Mouse (Mus musculus) retina, postnatal 7 days (tissue): ENCODE data around the gene Sun2.

Experiments
- DNase-seq: peaks from one replicate; pipeline ENCODE4 v3.0.0-alpha.2; 2012; ENCODE audit warnings: low read depth, low spot score

The Sun2 gene

DNA sequence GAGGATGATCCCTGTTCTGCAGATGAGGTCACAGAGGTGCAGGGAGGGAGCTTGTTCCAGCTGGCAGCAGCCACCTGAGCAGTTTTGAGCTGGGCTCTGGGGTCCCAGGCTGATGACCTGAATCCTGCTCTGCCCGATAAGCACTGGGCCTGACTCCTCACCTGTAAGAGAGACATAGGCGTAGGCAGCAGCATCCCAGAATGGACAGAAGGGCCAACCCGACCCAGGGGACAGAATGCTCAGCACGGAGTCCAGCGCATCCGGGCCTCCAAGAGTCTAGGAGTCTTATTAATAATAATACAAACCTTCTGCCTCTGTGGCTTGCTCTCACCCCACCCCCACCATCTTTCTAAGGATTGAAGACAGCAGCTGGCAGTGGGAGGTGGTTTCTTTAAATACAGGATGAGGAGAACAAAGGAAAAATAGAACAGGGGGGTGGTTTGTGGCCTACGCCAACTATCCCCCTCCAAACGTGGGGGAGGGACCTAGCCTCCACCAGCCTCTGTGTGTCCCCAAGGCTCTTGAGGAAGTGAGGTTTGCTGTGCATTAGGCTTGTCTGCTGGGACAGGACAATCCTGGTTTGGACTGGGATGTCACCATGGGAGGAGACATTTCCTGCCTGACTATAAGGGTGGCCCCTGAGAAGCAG, 13.8 kb upstream of the Sun2 start:
- no peak for DNase-seq

DNA sequence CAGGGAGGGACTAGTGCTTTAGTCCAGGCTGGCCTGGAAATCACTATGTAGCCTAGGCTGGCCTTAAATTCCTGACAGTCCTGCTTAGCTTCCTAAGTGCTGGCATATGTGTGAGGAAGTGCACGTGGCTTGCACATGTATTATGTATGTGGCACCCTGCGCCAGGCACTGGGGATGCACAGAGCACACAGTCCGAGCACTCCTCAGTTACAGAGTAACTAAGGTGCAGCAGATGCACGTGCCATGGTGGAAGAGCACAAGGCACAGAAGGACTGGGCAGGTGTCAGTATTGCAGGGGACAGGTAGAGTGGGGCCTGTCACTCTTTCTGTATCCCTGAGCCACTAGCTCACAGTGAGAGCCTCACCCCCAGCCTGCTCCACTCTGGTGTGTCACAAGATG, 12.8 kb upstream of the Sun2 start:
- DNase-seq = no peak

GRCm38 (mm10) chr15:79753873-79754272, 11.5 kb upstream of the Sun2 start:
- no peak for DNase-seq

GRCm38 (mm10) chr15:79753420-79753752, 11.1 kb upstream of the Sun2 start:
- no peak for DNase-seq

- peak; percentile 54 for DNase-seq
Measured at GRCm38 (mm10) chr15:79752742-79753419, 10.5 kb upstream of the Sun2 start.

DNA sequence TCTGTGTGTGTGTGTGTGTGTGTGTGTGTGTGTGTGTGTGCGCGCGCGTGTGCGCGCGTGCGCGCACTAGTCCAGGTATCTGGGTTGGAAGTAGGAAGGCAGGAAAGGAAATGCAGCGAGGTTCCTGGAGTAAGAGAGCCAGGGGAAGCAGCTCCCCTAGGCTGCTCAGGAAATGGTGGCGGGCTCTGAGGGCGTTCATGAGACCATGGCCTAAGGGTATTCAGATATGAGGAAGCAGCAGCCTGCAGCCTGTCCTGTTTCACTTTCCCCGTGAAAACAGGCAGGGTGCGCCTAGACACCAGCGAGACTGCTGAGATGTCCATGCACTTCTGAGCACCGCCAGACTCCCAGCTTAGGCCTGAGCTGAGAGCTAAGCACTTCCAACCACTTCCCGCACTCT, 9.4 kb upstream of the Sun2 start:
- no peak for DNase-seq

DNA sequence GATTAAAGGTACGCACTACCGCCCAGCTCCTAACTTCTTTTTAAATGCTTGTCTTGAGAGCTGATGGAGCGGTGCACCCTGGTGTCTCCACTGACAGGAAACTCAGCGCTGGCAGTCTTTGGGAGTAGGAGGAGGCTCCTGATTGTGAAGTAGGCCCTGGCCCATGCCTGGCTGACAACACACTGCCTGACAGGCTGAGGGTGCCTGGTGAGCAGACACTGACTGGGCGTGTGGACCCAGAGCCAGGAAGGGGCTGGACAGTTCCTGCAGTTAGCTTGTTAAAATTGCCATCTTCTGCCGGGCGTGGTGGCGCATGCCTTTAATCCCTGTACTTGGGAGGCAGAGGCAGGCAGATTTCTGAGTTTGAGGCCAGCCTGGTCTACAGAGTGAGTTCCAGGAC, 7.9 kb upstream of the Sun2 start:
- no peak for DNase-seq

- DNase-seq = no peak
Measured at GRCm38 (mm10) chr15:79749162-79749561, 6.8 kb upstream of the Sun2 start.

- DNase-seq = peak; percentile 65
Measured at GRCm38 (mm10) chr15:79747998-79748397, 5.7 kb upstream of the Sun2 start.

DNA sequence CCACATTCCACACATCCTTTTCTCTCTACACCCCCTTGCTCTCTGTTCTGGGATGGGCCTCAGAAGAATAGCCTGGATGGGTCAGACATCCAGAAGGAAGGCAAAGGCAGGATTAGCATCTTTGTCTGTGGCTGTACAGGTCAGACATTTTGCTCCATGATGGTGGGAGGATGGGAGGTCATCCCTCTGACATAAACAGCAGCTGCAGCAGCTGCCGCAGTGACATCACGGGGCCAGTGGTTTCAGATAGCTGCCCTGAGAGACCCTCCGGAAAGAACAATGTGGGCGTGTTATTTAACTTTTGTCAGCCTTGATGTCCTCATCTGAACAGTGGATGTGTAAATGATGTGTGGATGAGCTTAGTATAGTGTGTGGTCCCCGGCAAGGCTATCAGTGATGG, 3.5 kb upstream of the Sun2 start:
- no peak for DNase-seq

GRCm38 (mm10) chr15:79745312-79745711, 3.0 kb upstream of the Sun2 start:
- DNase-seq = no peak

DNA sequence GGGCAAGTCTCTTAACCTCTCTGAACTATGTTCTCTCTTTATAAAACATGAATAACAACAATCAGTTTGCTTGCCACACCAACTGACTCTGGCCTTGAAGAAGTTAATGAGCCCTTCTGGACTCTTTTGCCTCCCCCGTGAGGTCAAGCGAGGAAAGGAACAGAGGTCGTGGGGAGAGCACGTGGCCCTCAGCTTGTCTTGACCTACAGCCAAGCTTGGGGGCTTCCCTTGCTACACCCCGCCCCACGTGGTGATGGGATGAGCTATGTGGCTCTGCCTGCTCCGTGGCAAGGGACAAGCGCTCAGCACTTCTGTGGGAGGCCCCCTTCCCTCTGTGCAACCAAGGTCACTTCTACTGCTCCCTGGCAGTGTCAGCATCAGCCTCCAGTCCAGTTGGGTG, 2.4 kb upstream of the Sun2 start:
- DNase-seq = no peak

DNA sequence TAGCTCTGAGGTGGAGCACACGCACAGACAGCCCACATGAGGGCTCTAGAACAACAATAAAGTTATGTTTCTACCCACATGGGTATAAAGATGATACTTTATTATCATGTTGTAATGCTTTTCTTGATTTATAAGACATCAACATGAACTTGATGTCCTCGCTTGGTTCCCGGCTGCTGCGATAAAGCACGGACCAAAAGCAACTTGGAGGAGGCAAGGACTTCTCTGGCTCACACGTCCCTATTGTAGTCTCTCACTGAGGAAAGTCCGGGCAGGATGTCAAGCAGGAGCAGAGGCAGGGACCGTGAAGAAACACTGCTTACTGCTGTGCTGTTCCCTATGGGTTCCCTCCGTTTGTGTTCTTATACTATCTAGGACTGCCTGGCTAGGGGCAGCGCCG, 1.7 kb upstream of the Sun2 start:
- no peak for DNase-seq

DNA sequence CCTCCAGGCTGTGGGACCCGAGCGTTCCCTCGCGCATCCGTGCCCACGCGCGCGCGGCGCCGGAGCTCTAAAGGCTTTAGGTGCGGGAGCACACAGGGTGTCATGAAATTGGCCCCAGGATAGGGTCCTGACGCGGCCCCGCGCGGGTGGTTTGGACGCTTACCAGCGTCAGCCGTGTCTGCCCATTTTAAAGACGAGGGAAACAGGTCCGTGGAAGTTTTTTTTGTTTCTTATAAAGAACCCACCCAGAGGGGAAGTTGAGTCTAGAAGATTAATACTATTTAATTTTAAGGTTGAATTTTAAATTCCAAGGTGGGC, 329 bp upstream of the Sun2 start:
- no peak for DNase-seq

GRCm38 (mm10) chr15:79741173-79741858, 1.0 kb downstream of the Sun2 start:
- DNase-seq = no peak

DNA sequence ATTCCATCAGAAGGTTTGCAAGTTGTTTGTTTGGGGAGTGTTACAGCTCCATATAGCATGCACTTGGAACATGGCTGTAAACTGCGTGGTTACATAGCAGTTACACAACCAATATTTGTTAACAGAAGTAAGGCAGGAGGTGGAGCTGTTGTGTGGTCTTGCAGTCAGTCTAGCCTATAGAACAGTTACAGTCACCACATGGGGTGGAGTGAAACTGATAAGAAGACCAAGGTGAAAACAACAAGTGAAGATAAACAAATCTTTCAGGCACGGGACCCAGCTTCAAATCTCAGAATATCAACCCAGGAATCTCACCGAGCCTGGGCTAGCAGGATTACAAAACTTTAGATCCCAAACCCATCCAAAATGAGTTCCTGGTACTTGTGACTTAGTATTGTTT, 1.6 kb downstream of the Sun2 start:
- no peak for DNase-seq

- no peak for DNase-seq
Measured at GRCm38 (mm10) chr15:79734311-79734710, 8.0 kb downstream of the Sun2 start.

DNA sequence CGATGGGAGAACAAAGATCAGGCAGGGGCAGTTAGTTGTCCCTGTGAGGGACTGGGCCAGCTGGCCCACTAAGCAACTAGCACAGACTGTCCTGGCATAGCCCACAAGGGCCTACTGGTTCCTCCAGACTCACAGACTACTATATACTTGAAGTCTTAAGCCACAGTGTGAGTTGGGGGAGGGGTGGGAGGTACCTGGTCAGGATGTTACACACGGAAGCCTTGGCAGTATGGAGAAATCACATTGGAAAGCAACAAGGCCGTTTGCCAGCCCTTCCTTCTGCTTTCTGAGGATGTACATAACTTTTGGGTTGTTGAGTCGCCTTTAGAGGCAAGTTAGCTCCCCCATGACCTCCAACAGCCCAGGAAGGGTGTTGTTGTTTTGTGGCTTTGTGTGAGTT, 8.7 kb downstream of the Sun2 start:
- DNase-seq = no peak

- no peak for DNase-seq
Measured at GRCm38 (mm10) chr15:79733192-79733591, 9.1 kb downstream of the Sun2 start.

DNA sequence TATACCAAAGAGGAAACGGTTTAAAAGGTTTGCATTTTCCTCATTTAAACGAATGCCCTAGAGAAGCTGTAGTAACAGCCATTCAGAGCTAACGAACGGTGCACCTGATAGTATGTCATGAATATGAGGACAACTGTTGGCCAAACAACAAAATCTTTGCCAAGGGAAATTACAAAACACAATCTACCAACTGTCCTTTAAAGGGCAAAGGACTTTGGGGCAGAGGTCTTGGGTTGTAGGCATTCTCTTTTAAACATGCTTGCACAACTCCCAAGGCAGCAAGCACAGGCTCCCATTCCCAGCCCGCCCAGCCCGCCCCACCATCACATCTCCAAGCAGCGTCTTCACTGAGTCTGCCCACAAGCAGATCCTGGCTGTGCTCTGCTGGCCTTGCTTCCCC, 10.8 kb downstream of the Sun2 start:
- DNase-seq = no peak

- no peak for DNase-seq
Measured at GRCm38 (mm10) chr15:79728731-79729388, 13.5 kb downstream of the Sun2 start.

DNA sequence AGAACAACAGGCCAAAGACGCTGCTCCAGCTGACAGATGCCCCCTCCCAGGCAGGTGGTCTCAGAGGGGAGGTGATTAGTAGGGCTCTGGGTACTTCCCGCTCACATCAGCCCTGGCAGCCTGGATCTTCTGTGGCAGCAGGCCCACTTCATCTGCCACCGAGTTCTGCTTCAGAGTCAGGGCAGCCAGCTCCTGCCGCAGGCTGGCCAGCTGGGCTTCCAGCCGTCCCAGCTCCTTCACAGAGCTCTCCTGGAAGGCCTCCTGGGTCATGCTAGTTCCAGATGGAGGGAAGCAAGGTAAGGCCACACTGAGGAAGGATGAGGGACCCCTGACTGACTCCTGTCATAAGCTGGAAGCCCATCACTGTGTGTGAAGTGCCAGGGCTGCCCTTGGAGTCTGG, 14.0 kb downstream of the Sun2 start:
- no peak for DNase-seq

- DNase-seq = no peak
Measured at GRCm38 (mm10) chr15:79727840-79728239, 14.5 kb downstream of the Sun2 start.
